Mouse (Mus musculus) heart, embryonic 16.5 days (tissue): ENCODE data around the gene Gnb2. TPM values are rescaled to one million over a fixed set of nuclear protein-coding genes. Genes with fewer than 3 reads are reported as not detected.
A peak's percentile ranks its signal among the peaks of the same experiment; 100 is the strongest.

Experiments
- ATAC-seq: fragments of 200-750 bp; cut with Nextera tagmentation; replicated peaks from 2 replicates; pipeline ENCODE4 v1.8.0; 2017; ENCODE audit warnings: moderate number of reproducible peaks; ENCODE audit not compliant: insufficient read depth, low FRiP score; ENCODE audit errors: extremely low read depth
- H3K27ac ChIP-seq: fragments of 300-500 bp; sonication (generic); 2 replicates; pipeline ENCODE4 v1.5.1; 2014; ENCODE audit warnings: mild to moderate bottlenecking, low read length, control low read depth, moderate library complexity
- H3K27me3 ChIP-seq: fragments of 300-500 bp; sonication (generic); 2 replicates; pipeline ENCODE4 v1.6.1; 2014; ENCODE audit warnings: low read length, mixed read lengths; ENCODE audit not compliant: control insufficient read depth, insufficient read depth
- H3K36me3 ChIP-seq: fragments of 300-500 bp; sonication (generic); 2 replicates; pipeline ENCODE4 v1.6.1; 2014; ENCODE audit not compliant: control insufficient read depth, insufficient read depth
- H3K4me1 ChIP-seq: fragments of 300-500 bp; sonication (generic); 2 replicates; pipeline ENCODE4 v1.6.1; 2014; ENCODE audit warnings: low read length, mixed read lengths; ENCODE audit not compliant: control insufficient read depth, insufficient read depth
- H3K4me2 ChIP-seq: fragments of 300-500 bp; sonication (generic); 2 replicates; pipeline ENCODE4 v1.6.1; 2014; ENCODE audit warnings: low read depth, mild to moderate bottlenecking, control low read depth, low read length
- H3K4me3 ChIP-seq: fragments of 300-500 bp; sonication (generic); 2 replicates; pipeline ENCODE4 v1.5.1; 2014; ENCODE audit warnings: mild to moderate bottlenecking, control low read depth, low read length
- H3K9ac ChIP-seq: fragments of 300-500 bp; sonication (generic); 2 replicates; pipeline ENCODE4 v1.6.1; 2014; ENCODE audit warnings: low read length, control low read depth
- H3K9me3 ChIP-seq: fragments of 300-500 bp; sonication (generic); replicated peaks from 2 replicates; pipeline ENCODE4 v1.6.1; 2016; ENCODE audit warnings: low read length; ENCODE audit not compliant: control insufficient read depth
- WGBS: fragments of 180-500 bp; shearing (Covaris S2); extraction: QIAGEN DNeasy Blood & Tissue Kit; methylation state at CpG from one replicate; pipeline ENCODE4 v1.1.7; 2014; 5-methylcytosine and 5-hydroxymethylcytosine counted together
- polyA plus RNA-seq: library from polyadenylated mRNA; unstranded; fragments of >200 nt; fragmentation: Nextera tagmentation; extraction: Ambion mirVana; gene quantifications from 2 replicates; pipeline ENCODE4 v1.2.1, GENCODE M21; 2015

Gene Gnb2
- polyA plus RNA-seq, 1 experiment from 2014 or later, result 276 TPM

DNA sequence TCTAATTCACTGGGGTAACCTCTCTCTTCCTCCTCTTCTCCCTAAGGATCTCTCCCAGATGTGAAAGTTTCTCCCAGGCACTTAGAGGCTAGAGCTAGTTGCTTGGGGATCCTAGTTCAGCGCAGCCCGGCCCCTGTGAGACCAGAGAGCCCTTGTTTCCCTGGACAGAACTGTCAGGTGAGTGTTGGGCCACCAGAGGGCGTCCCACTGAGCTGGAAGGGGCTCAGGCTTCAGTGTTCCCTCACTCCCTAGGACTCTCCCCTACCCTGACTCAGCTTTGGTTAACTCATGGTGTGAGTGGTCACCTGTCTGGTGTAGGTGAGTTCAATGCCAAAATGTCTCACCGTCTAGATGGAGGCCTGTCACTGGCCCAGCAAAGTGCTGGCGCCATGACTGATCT is 14.9 kb downstream of the Gnb2 start, which contains the start of gene Gigyf1:
Gene Gigyf1, plus strand, starts transcription at position 113 of the 400 bp plus-strand sequence.
- no peak for ATAC-seq
- Histone ChIP-seq H3K27ac (no peak within 1 kb of the TSS), H3K9ac (no peak within 1 kb of the TSS), H3K27me3 (no peaks in the 10 kb centered on the region), H3K36me3 (peaks cover 44% of the 10 kb centered on the region), H3K4me1 (peaks cover 10% of the 10 kb centered on the region), H3K4me2 (no peak within 1 kb of the TSS), H3K4me3 (no peak within 1 kb of the TSS), H3K9me3 (no peaks in the 10 kb centered on the region)
- WGBS, result 73% methylated on average over 5 of the region's 5 CpGs

DNA sequence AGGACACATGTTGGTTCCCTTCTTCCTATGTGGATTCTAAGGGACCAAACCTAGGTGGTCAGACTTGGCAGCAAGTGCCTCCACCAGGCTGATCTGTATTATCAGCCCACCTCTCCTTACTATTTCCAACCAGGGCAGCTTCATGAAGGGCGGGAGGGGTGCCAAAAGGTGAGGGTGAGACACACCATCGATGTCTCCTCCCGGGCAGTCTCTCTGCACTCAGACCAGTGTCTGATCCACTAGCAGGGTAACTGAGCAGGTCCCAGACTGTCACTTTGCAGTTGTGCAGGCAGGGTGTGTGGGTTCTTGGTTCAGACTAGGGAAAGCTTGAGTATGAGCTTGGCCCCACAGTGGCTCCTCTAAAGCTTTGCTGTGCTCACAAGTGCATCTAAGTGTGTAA is 18.5 kb downstream of the Gnb2 start:
- no peak overlapping the region for H3K4me3 ChIP-seq
- no peaks in the 10 kb centered on the region for H3K27me3 ChIP-seq
- peaks cover 13% of the 10 kb centered on the region; the same call in 1 of the 2 replicates for H3K36me3 ChIP-seq
- no peak overlapping the region for H3K27ac ChIP-seq
- 68% methylated on average over 3 of the region's 3 CpGs for WGBS
- no peak for ATAC-seq
- peaks cover 32% of the 10 kb centered on the region for H3K4me1 ChIP-seq
- H3K9ac ChIP-seq, result no peak overlapping the region
- H3K4me2 ChIP-seq, result no peak overlapping the region
- H3K9me3 ChIP-seq, result no peaks in the 10 kb centered on the region

DNA sequence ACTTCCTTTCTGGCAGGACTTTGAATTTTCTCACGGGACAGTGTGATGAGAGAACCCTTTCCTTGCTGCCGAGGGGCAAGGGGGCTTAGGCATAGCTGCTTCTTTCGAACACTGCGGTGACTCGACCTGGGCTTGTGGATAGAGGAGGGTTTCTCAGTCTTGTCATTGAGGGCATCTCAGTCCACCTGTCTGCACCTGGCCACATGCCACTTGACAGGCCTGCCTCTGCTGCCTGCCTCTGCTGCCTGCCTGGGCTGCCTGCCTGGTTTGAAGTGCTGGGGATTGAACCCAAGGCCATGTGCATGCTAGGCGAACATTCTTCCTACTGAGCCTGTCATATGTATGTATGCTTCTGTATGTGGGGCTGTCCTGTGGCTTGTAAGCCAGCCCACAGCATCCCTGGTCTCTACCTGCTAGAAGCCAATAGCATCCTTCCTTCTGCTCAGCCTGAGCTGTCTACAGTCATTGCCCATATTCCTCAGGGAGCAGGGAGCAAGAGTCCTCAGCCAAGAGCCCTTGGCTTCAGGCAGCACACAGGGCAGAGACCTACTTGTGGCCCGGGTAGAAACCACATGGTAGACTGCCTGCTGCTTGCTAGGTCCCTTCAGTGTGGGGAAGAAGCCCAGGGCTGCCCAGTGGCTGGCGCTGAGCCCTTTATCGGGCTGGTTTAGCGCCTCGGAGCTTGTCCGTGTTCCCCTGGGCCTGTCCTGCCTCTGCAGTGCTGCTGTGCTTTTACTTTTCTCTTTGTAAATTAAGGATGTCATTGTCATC is 19.2 kb downstream of the Gnb2 start:
- no peak overlapping the region for H3K4me2 ChIP-seq
- no peak for ATAC-seq
- H3K4me3 ChIP-seq, result no peak overlapping the region
- H3K9ac ChIP-seq, result no peak overlapping the region
- no peak overlapping the region for H3K27ac ChIP-seq
- 74% methylated on average over 12 of the region's 12 CpGs for WGBS
- H3K4me1 ChIP-seq, result peaks cover 35% of the 10 kb centered on the region
- H3K27me3 ChIP-seq, result no peaks in the 10 kb centered on the region
- H3K9me3 ChIP-seq, result no peaks in the 10 kb centered on the region
- peaks cover 6% of the 10 kb centered on the region; the same call in 1 of the 2 replicates for H3K36me3 ChIP-seq

- ATAC-seq, result no peak
- Histone ChIP-seq H3K9ac (0 out of 2 replicates have a peak overlapping the region, but pooled peaks have one; percentile 13), H3K36me3 (no peaks in the 10 kb centered on the region), H3K4me2 (no peak overlapping the region), H3K27me3 (no peaks in the 10 kb centered on the region), H3K9me3 (no peaks in the 10 kb centered on the region), H3K27ac (no peak overlapping the region), H3K4me3 (no peak overlapping the region), H3K4me1 (peaks cover 35% of the 10 kb centered on the region)
- WGBS, result 75% methylated on average over 11 of the region's 11 CpGs
These were observed 20.2 kb downstream of the Gnb2 start for GRCm38 (mm10) chr5:137512847-137513794.

DNA sequence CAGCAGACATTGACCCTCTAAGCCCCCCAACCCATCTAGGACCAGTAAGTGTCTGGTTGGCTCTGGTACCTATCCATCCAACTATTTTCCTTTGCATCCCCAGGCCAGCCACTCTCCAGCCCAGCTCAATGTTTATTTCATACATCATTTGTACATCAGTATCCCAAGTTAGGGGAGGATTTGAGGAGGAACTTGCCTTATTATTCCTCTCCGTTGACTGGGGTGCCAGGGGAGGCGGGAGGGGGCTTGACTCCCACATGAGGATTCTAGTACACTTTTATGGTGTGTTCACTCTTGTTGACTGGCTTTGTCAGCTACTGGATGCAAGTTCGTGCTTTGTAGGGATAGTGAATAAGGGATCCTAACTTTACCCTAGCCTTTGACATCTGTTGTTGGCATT is 21.6 kb downstream of the Gnb2 start:
- H3K9ac ChIP-seq, result peak overlapping the region; percentile 99
- H3K4me2 ChIP-seq, result peak overlapping the region; percentile 94
- no peaks in the 10 kb centered on the region for H3K27me3 ChIP-seq
- no peak for ATAC-seq
- H3K9me3 ChIP-seq, result no peaks in the 10 kb centered on the region
- peak overlapping the region; percentile 99 for H3K4me3 ChIP-seq
- no peak overlapping the region for H3K27ac ChIP-seq
- no peaks in the 10 kb centered on the region for H3K36me3 ChIP-seq
- H3K4me1 ChIP-seq, result peaks cover 35% of the 10 kb centered on the region
- WGBS, result 76% methylated on average over 3 of the region's 3 CpGs

DNA sequence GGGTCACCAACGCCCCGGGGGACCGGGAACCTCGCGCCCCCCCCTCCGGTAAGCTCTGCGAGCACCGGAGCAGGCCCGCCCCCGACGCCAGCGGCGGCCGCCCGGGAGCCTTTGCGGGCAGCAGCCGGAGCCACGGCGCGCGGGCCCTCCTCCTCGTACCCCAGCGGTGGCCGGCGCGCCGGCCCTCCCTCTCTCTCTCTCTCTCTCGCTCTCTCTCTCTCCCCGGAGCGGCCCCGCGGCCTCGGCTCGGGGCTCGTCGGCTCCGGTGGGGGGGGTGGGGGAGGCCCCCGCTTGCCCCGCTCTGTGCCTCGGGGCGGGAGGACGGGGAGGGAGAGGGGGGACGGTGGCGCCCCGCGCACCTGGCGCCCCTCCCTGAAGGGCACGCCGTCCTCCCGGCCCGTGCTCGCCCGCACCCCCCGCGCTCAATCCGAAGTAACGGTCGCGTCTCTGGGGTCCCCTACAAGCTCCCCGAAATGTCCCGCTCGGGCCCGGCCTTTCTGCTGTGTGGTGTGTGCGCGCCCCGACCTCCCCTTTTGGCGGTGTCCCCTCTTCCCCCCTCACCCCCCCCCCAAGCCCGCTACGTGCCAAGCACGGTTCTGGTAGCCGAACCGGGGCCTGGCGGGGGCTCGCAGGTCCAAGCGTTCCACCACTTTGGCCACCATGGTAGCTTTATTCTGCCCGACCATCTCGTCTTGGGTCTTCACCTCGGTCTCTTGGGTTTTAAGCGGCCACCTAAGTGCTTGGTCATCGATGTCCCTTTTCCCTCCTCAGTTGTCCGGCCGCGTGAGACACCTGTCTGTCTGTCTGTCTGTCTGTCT is 22.5 kb downstream of the Gnb2 start:
- under 1% methylated on average over 52 of the region's 83 CpGs for WGBS
- peak overlapping the region; percentile 99 for H3K9ac ChIP-seq
- peak overlapping the region; percentile 88 for H3K27ac ChIP-seq
- no peaks in the 10 kb centered on the region for H3K27me3 ChIP-seq
- peak overlapping the region; percentile 94 for H3K4me2 ChIP-seq
- H3K9me3 ChIP-seq, result 0 out of 2 replicates have a peak, but pooled peaks cover 3% of the 10 kb centered on the region
- H3K4me3 ChIP-seq, result peak overlapping the region; percentile 99
- peak; percentile 33 for ATAC-seq
- peaks cover 35% of the 10 kb centered on the region for H3K4me1 ChIP-seq
- H3K36me3 ChIP-seq, result no peaks in the 10 kb centered on the region

GRCm38 (mm10) chr5:137510014-137510501 is 23.3 kb downstream of the Gnb2 start:
- WGBS, result 3% methylated on average over 20 of the region's 52 CpGs
- Histone ChIP-seq H3K4me3 (peak overlapping the region; percentile 99), H3K27me3 (no peaks in the 10 kb centered on the region), H3K4me1 (peaks cover 35% of the 10 kb centered on the region), H3K36me3 (no peaks in the 10 kb centered on the region), H3K9ac (peak overlapping the region; percentile 99), H3K4me2 (peak overlapping the region; percentile 60), H3K27ac (peak overlapping the region; percentile 88), H3K9me3 (0 out of 2 replicates have a peak, but pooled peaks cover 3% of the 10 kb centered on the region)
- peak; percentile 80 for ATAC-seq

- no peak overlapping the region for H3K4me3 ChIP-seq
- no peaks in the 10 kb centered on the region for H3K27me3 ChIP-seq
- no peaks in the 10 kb centered on the region for H3K36me3 ChIP-seq
- no peak for ATAC-seq
- H3K9me3 ChIP-seq, result 0 out of 2 replicates have a peak, but pooled peaks cover 3% of the 10 kb centered on the region
- H3K4me2 ChIP-seq, result no peak overlapping the region
- peaks cover 14% of the 10 kb centered on the region for H3K4me1 ChIP-seq
- WGBS, result 75% methylated on average over 6 of the region's 6 CpGs
- H3K27ac ChIP-seq, result no peak overlapping the region
- no peak overlapping the region for H3K9ac ChIP-seq
These were observed 29.3 kb downstream of the Gnb2 start for GRCm38 (mm10) chr5:137504041-137504440.
